Mouse (Mus musculus) bone marrow macrophage, adult 2 months (primary cell): ENCODE data around the gene Arsg. TPM values are rescaled to one million over a fixed set of nuclear protein-coding genes. Genes with fewer than 3 reads are reported as not detected.
A peak's percentile ranks its signal among the peaks of the same experiment; 100 is the strongest.

Experiments
- H3K27ac ChIP-seq: 2 replicates; pipeline ENCODE4 v1.5.1; 2012; ENCODE audit warnings: low read depth, low read length; ENCODE audit not compliant: insufficient read depth
- H3K4me1 ChIP-seq: 2 replicates; pipeline ENCODE4 v1.6.1; 2012; ENCODE audit warnings: low read length; ENCODE audit not compliant: control insufficient read depth, insufficient read depth
- H3K4me3 ChIP-seq: 2 replicates; pipeline ENCODE4 v1.5.1; 2012; ENCODE audit warnings: mild to moderate bottlenecking, low read length, moderate library complexity; ENCODE audit not compliant: insufficient read depth
- CTCF ChIP-seq: IDR thresholded peaks from 2 replicates; pipeline ENCODE4 v1.5.1; 2012; ENCODE audit warnings: low read depth, mild to moderate bottlenecking, low read length, moderate library complexity
- POLR2A ChIP-seq: IDR thresholded peaks from 2 replicates; pipeline ENCODE4 v1.6.1; 2012; ENCODE audit warnings: mild to moderate bottlenecking, low read depth, low read length, borderline replicate concordance
- polyA plus RNA-seq: library from polyadenylated mRNA; stranded (reverse); fragments of >200 nt; gene quantifications from 2 replicates; pipeline ENCODE4 v1.2.4, GENCODE M21; 2012; ENCODE audit not compliant: missing spikeins, insufficient read depth, insufficient read length

Arsg gene
- polyA plus RNA-seq, 1 experiment, result 3.7 TPM

GRCm38 (mm10) chr11:109441119-109441518 is 32.1 kb upstream of the Arsg start:
- peaks cover 4% of the 10 kb centered on the region; the same call in 1 of the 2 replicates for H3K4me1 ChIP-seq
- no peak overlapping the region for H3K27ac ChIP-seq
- no peak overlapping the region for H3K4me3 ChIP-seq
- TF ChIP-seq CTCF (peak; percentile 45), POLR2A (no peak)

DNA sequence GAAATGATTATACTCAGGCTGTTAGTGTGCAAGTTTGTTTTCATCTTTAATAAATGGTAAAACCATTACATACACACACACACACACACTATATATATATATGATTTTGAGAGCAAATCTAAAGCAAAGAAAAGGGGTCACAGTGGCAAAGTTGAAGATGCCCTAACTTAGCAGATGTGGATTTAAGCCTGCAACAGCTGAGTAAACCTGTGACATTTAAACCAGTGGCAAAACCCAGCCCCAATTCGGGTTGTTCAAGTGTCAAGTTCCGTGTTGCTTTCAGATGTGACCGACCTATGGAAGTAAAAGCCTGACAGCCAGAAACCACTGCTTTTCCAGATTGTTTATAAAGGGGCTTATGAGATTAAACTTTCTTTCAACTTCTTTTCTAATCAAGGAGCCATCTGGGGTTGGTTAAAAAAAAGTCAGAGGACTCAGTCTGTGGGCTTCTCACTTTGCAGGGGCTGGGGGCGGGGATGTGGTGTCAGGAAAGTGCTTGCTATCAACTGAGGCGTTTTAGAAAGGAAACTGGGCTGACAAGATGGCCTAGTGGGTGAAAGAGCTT is 30.9 kb upstream of the Arsg start:
- Histone ChIP-seq H3K27ac (no peak overlapping the region), H3K4me1 (peaks cover 4% of the 10 kb centered on the region; the same call in 1 of the 2 replicates), H3K4me3 (no peak overlapping the region)
- no peak for TF ChIP-seq POLR2A
- no peak for TF ChIP-seq CTCF

DNA sequence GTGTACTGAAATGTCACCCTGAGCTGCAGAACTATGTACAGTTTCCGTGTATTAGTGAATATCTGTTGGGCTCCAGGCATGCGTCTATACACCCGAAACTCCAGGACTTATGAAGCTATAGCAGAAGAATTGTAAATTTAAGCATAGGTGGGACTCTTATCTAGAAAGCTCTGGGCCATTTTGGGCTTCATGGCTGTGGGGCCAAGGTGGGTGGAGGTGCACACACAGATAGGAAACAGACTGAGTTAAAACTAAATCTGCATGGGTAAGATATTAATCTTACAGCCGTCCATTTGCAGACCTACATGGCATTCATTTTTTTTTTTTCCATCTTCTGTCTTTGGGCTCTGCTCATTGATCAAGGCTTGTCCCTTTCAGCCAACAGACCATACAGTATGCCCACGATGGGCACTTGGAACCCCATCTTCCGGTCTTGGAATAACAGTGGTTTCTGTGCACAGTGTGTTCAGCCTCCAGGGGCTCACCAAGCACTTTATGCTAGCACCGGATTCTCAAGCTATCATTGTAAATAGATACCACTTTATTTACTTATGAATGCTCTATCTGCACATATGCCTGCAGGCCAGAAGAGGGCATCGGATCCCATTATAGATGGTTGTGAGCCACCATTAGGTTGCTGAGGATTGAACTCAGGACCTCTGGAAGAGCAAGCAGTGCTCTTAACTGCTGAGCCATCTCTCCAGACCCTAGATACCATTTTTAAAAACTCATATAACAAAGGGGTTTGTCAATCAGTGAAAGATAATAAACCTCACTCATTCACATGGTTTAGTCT is 29.5 kb upstream of the Arsg start:
- H3K27ac ChIP-seq, result no peak overlapping the region
- H3K4me1 ChIP-seq, result peaks cover 4% of the 10 kb centered on the region; the same call in 1 of the 2 replicates
- no peak overlapping the region for H3K4me3 ChIP-seq
- TF ChIP-seq CTCF (no peak), POLR2A (no peak)

DNA sequence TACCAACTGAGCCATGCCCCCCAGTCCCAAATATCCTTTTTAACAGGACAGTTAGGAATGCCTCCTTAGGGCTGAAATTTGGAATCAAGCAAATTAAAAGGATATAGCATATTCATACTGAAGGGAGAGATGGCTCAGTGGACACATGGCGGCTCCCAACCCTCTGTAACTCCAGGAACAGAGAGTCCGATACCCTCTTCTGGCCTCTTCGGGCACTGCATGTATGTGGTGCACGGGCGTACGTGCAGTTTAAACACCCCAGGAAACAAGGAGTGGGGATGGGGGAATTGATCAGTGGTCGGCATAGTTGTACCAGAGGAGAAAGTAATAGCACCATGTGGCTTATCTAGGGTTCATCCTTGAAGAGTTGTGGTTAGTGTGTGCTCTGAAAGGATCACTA is 28.6 kb upstream of the Arsg start:
- H3K4me3 ChIP-seq, result no peak overlapping the region
- peaks cover 4% of the 10 kb centered on the region; the same call in 1 of the 2 replicates for H3K4me1 ChIP-seq
- no peak overlapping the region for H3K27ac ChIP-seq
- TF ChIP-seq CTCF (no peak), POLR2A (no peak)

- no peak overlapping the region for H3K4me3 ChIP-seq
- no peak overlapping the region for H3K27ac ChIP-seq
- peaks cover 3% of the 10 kb centered on the region; the same call in 1 of the 2 replicates for H3K4me1 ChIP-seq
- TF ChIP-seq POLR2A (no peak), CTCF (peak; percentile 50)
Observed at GRCm38 (mm10) chr11:109445438-109446035, 27.6 kb upstream of the Arsg start.

DNA sequence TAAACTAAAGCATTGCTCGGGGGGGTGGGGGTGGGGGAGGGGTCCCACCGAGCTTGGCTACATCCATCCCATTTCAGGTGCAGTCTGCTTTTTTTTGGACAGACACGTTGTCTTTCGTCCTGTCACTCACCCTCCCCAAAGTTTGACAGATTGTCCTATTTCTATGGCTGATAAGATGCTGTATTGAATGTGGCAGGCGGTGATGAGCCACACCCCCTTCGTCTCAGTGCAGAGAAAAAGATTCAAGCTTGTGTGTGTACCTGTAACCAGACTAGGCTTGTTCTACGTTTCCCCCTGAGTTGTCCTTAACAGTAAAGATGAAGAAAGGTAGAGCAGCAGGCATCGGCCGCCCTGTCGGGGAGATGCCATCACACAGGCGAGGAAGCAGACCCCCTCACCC is 22.0 kb upstream of the Arsg start:
- TF ChIP-seq POLR2A (no peak), CTCF (no peak)
- no peaks in the 10 kb centered on the region for H3K4me1 ChIP-seq
- H3K27ac ChIP-seq, result no peak overlapping the region
- H3K4me3 ChIP-seq, result no peak overlapping the region

DNA sequence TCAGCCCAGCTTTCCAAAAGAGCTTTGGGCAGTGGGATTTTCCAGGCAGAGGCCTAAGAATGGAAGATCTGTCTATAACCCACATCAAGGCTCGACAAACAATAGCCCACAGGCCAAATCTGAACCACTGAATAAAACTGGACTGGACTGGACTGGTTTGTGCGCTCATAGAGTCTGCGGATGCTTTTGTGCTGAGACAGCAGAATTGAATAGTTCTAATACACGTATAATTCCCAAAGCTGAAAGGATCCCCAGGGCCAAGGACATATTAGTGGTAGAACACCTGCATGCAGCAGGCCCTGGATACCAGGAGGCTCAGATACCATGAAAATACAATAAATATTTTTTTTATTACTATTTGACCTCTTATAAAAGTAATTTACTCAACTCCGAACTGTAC is 16.9 kb upstream of the Arsg start:
- Histone ChIP-seq H3K4me3 (no peak overlapping the region), H3K27ac (no peak overlapping the region), H3K4me1 (no peaks in the 10 kb centered on the region)
- TF ChIP-seq POLR2A, result no peak
- no peak for TF ChIP-seq CTCF

- H3K4me1 ChIP-seq, result no peaks in the 10 kb centered on the region
- TF ChIP-seq CTCF, result no peak
- TF ChIP-seq POLR2A, result no peak
- no peak overlapping the region for H3K4me3 ChIP-seq
- no peak overlapping the region for H3K27ac ChIP-seq
Observed at GRCm38 (mm10) chr11:109458165-109458564, 15.0 kb upstream of the Arsg start.

GRCm38 (mm10) chr11:109460586-109460985 is 12.6 kb upstream of the Arsg start:
- Histone ChIP-seq H3K4me1 (no peaks in the 10 kb centered on the region), H3K27ac (no peak overlapping the region), H3K4me3 (no peak overlapping the region)
- TF ChIP-seq POLR2A (no peak), CTCF (no peak)

DNA sequence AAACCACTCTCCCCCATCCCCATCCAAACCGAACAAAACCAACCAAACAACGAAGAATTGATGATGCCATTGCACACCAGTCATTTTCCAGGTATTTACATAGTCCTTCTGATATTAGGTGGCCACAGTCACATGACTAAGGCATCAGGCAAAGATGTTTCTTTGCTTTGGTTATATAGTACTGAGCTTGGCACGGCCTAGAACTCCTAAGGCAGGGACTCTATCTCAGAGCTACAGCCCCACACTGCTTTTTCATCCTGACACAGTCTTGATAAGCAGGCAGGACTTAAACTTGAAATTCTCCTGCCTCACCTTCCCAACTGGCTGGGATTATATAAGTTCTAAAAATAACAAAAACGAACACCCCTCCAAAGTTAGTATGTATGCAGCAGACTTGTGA is 8.1 kb upstream of the Arsg start:
- Histone ChIP-seq H3K27ac (no peak overlapping the region), H3K4me3 (no peak overlapping the region), H3K4me1 (peaks cover 24% of the 10 kb centered on the region)
- TF ChIP-seq CTCF, result no peak
- TF ChIP-seq POLR2A, result no peak
